Mouse (Mus musculus) erythroid progenitor cell, adult 5-6 weeks (primary cell): Measurements from ENCODE around the gene Ralgapa2. TPM values are rescaled to one million over a fixed set of nuclear protein-coding genes. Genes with fewer than 3 reads are reported as not detected.

Experiments used
- ATAC-seq: replicated peaks from 2 replicates; pipeline ENCODE4 v1.8.0; 2016; ENCODE audit warnings: moderate number of reproducible peaks, mild to moderate bottlenecking, moderate TSS enrichment, inconsistent platforms; ENCODE audit not compliant: poor library complexity, low FRiP score, severe bottlenecking
- total RNA-seq, 2 experiments: library from RNA; stranded (forward) in 1 of 2; stranded (reverse) in 1 of 2; fragments of 150-400 nt in 1 of 2; fragments of 186-747, 209-891 nt in 1 of 2; gene quantifications; 2 replicates each; pipeline versions ENCODE4 v1.2.3 to v1.2.4; 2015 to 2017; ENCODE audit warnings: low replicate concordance in 2 of 2

The Ralgapa2 gene
- total RNA-seq, 2 experiments from 2014 or later: 23.8 to 33.1 TPM

- ATAC-seq: no peak
Measured at GRCm38 (mm10) chr2:146444009-146444408, 68.1 kb downstream of the Ralgapa2 start.

- ATAC-seq: no peak
Measured at GRCm38 (mm10) chr2:146443291-146443875, 68.8 kb downstream of the Ralgapa2 start.

GRCm38 (mm10) chr2:146441711-146442110, 70.4 kb downstream of the Ralgapa2 start:
- ATAC-seq: no peak

DNA sequence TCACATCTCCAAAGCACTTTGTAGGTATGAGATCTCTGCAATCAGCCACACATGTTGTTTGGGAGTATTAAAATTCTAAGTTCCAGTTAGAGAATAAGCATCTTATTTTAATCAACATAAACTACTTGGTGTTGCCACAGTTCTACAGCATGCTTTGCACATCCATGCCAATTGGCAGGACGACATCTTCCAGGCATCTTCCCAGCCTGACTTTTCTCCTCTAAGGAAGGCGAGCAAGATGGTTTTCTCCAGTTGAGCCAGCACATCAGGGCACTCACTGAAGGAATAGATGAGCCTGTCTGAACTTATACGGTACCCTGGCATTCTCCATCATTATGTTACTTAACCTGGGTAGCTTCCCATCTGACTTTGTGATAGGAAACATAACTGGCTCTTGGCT, 83.4 kb downstream of the Ralgapa2 start:
- ATAC-seq: no peak

DNA sequence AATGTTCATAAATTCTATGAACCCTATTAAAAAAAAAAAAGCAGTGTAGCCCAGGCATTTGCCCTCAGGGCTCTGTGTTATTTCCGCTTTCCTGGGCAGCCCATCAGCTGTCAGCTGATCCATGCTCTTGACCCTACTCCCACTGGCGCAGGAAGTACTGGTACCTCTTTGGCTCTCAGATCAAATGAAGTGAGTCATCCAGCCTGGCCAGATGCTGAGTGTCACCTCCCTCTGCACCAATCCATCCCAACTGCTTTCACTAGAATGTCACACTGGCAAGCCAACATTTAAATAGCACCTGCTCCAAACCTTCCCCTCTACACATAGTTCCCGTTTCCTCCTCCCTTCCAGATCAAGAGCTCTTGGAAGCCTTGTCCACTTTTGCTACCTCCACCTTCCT, 84.8 kb downstream of the Ralgapa2 start:
- no peak for ATAC-seq

DNA sequence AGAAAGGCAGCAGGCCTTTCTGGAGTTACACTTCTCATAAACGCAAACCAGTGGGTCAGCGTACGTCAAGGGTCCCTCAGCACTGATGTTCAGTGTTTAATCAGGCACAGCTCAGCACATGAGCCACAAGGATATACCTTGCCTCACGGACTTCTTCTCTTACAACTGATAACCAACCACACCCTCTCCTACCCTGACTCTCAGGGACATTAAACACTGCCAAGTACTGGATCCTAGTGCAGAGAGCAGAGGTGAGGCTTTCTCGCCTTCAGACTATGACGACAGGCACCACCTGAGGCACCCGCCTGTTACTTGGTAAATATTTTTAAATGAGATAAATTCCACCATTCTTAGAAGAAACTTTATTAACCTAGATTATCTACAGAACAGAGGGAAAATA, 85.8 kb downstream of the Ralgapa2 start:
- ATAC-seq: no peak

GRCm38 (mm10) chr2:146425235-146425634, 86.9 kb downstream of the Ralgapa2 start:
- no peak for ATAC-seq

- no peak for ATAC-seq
Measured at GRCm38 (mm10) chr2:146423710-146424301, 88.3 kb downstream of the Ralgapa2 start.

- ATAC-seq: no peak
Measured at GRCm38 (mm10) chr2:146423032-146423691, 89.0 kb downstream of the Ralgapa2 start.

- ATAC-seq: no peak
Measured at GRCm38 (mm10) chr2:146416283-146416682, 95.9 kb downstream of the Ralgapa2 start.

GRCm38 (mm10) chr2:146414484-146415291, 97.5 kb downstream of the Ralgapa2 start:
- no peak for ATAC-seq

GRCm38 (mm10) chr2:146412733-146413132, 99.4 kb downstream of the Ralgapa2 start:
- ATAC-seq: no peak

- no peak for ATAC-seq
Measured at GRCm38 (mm10) chr2:146411904-146412303, 100.2 kb downstream of the Ralgapa2 start.

DNA sequence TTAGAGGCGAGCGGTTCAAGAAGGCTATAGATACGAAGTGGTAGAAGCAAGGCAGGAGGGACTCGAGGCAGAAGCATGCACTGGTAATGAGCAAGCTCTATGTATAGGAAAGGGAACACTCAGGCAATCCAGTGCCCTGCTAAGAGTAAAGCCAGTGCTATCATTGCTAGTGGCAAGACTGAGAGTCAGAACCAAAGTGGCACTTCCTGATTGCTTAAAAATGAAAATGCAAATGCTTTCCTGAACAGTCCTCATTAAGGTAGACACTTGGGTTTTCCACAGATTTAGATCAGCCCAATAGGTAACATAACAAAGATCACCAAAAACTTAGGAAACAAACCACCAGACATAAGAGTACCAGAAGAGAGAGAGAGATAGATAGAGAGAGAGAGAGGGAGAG, 105.1 kb downstream of the Ralgapa2 start:
- no peak for ATAC-seq

GRCm38 (mm10) chr2:146401588-146401987, 110.6 kb downstream of the Ralgapa2 start:
- no peak for ATAC-seq

DNA sequence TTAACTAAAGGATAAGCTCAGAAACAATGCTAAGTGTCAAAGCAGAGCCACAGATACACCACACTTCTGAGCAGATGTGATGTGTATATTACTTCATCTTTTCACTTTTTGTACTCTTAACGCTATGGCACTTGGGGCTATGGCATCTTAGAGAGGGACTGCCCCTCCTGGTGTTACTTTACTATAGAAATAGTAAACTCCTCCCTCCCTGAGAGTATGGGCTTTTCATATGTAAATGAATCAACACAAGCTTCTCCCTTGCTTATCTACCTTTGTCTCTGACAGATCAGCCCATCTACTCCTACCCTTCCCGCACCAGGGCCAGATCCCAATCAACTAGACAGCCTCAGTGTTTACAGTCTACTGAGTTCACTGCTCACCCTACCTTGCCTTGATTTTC, 111.4 kb downstream of the Ralgapa2 start:
- no peak for ATAC-seq

- no peak for ATAC-seq
Measured at GRCm38 (mm10) chr2:146398211-146398865, 113.8 kb downstream of the Ralgapa2 start.

DNA sequence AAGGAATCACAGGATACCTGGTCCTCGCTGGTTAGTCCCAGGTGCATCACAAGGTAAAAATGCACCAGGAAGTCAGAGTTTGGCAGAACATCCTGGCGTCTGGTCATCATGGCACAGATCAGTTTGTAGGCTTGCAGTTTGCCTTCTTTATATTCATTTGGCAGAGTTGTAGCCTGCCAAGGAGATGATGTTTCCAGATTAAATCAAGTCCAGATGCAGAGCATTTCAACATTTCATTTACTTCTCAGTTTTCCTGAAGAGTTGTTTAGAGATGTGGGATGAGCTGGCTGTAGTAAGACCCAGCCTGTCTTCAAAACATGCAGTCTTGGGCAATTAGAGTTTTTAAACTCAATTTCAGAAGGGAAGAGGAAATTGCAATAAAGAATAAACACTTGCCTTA, 124.9 kb downstream of the Ralgapa2 start:
- no peak for ATAC-seq

- no peak for ATAC-seq
Measured at GRCm38 (mm10) chr2:146384582-146384981, 127.6 kb downstream of the Ralgapa2 start.

- no peak for ATAC-seq
Measured at GRCm38 (mm10) chr2:146376293-146376692, 135.9 kb downstream of the Ralgapa2 start.
